Mouse (Mus musculus): ENCODE results near the gene Kpnb1. TPM values are rescaled to one million over a fixed set of nuclear protein-coding genes. Genes with fewer than 3 reads are reported as not detected.
A peak's percentile ranks its signal among the peaks of the same experiment; 100 is the strongest.
"Not testable (repeated sequence)": the region's sequence is repeated elsewhere in the genome, so short reads cannot be mapped to it uniquely, and the experiment has no call there.

The Kpnb1 gene
- polyA plus RNA-seq, 1 experiment from 2014 or later: 79.9 TPM

DNA sequence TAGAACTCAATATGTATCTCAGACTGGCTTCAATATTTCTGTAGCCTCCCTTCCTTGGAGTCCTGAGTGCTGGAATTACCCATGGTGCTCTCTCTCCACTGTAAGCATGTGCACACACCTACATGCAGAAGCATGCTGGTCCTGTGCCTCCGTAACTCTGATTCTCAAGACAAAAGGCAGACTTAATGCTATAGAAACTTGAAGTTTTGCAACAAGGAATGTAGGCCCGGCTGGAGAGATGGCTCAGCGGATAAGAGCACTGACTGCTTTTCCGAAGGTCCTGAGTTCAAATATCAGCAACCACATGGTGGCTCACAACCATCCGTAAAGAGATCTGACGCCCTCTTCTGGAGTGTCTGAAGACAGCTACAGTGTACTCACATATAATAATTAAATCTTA lies 2.0 kb upstream of the Kpnb1 start:
- H3K4me2 ChIP-seq (ENCODE audit: low read length); H3K27me3 ChIP-seq (replicated peaks; ENCODE audit: control insufficient read depth, insufficient read depth, low read length); H3K9ac ChIP-seq (ENCODE audit: low read length); ATAC-seq (replicated peaks; ENCODE audit: low FRiP score, low TSS enrichment, low read depth); DNase-seq (ENCODE audit: low spot score); H3K9me3 ChIP-seq (ENCODE audit: control insufficient read depth, low read length); H3K4me3 ChIP-seq (ENCODE audit: low read depth, low read length): not testable (repeated sequence)
- Histone ChIP-seq H3K36me3 (ENCODE audit: control insufficient read depth, insufficient read depth, low read length) (peaks cover 17% of the 10 kb centered on the region), H3K4me1 (replicated peaks; ENCODE audit: control insufficient read depth, insufficient read depth, low read length) (peaks cover 23% of the 10 kb centered on the region), H3K27ac (ENCODE audit: low read depth) (0 out of 2 replicates have a peak overlapping the region, but pooled peaks have one; percentile 16)
- 87% methylated on average over 6 of the region's 6 CpGs for WGBS

- peak overlapping the region; percentile 73 for H3K9ac ChIP-seq (ENCODE audit: low read length)
- WGBS: 34% methylated on average over 3 of the region's 3 CpGs
- peak overlapping the region; percentile 87 for H3K4me3 ChIP-seq (ENCODE audit: low read depth, low read length)
- no peaks in the 10 kb centered on the region for H3K9me3 ChIP-seq (ENCODE audit: control insufficient read depth, low read length)
- DNase-seq (ENCODE audit: low spot score) (no peak), ATAC-seq (replicated peaks; ENCODE audit: low FRiP score, low TSS enrichment, low read depth) (no peak)
- peaks cover 25% of the 10 kb centered on the region for H3K4me1 ChIP-seq (replicated peaks; ENCODE audit: control insufficient read depth, insufficient read depth, low read length)
- peak overlapping the region; percentile 82 for H3K4me2 ChIP-seq (ENCODE audit: low read length)
- H3K27ac ChIP-seq (ENCODE audit: low read depth): peak overlapping the region; percentile 95; the same call in 1 of the 2 replicates
- peaks cover 21% of the 10 kb centered on the region for H3K36me3 ChIP-seq (ENCODE audit: control insufficient read depth, insufficient read depth, low read length)
- H3K27me3 ChIP-seq (replicated peaks; ENCODE audit: control insufficient read depth, insufficient read depth, low read length): no peaks in the 10 kb centered on the region
Measured at GRCm38 (mm10) chr11:97189231-97189630, 1.6 kb upstream of the Kpnb1 start.

GRCm38 (mm10) chr11:97188643-97188955 lies 918 bp upstream of the Kpnb1 start:
- ATAC-seq (replicated peaks; ENCODE audit: low FRiP score, low TSS enrichment, low read depth) (no peak), DNase-seq (ENCODE audit: low spot score) (no peak)

DNA sequence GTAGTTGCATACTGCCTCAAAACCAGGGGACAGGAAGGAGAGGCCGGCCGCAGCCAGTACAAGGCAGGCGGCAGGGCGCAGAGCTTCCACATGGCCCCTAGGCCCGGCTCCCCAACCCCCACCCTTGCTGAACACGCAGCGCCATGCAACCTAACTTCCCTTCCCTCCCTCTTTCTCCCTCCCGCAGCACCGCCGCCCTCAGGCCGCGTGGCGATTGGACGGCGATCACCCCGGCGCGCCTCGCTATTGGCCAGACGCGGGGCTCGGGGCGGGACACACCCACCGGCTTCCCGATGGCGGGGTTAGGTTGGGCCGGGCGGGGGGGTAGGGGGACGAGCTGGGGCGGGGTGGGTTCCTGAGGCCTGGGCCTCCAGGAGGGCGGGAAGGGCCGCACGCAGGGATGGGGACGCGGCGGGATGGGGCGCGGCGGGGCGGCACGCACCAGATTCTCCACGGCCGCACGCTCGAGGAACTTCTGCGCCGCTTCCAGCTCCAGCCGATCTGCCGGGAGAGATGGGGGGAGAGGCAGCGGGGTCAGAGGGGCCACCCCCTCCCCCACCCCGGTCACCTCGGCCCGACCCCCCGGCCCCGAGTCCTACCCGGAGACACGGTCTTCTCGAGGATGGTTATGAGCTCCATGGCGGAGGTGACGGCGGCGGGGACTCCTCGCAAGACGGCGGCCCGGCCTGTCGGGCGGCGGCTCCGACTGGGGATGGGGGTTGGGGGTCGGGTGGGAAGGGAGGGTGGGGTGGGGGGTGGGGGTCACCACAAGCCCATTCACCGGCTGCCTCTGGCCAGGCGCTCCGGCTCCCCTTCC lies 526 bp downstream of the Kpnb1 start:
- H3K9ac ChIP-seq (ENCODE audit: low read length): peak overlapping the region; percentile 96
- DNase-seq (ENCODE audit: low spot score) (peak; percentile 95), ATAC-seq (replicated peaks; ENCODE audit: low FRiP score, low TSS enrichment, low read depth) (peak; percentile 67)
- H3K36me3 ChIP-seq (ENCODE audit: control insufficient read depth, insufficient read depth, low read length): peaks cover 42% of the 10 kb centered on the region
- H3K4me1 ChIP-seq (replicated peaks; ENCODE audit: control insufficient read depth, insufficient read depth, low read length): peaks cover 25% of the 10 kb centered on the region
- H3K27ac ChIP-seq (ENCODE audit: low read depth): peak overlapping the region; percentile 97
- H3K4me3 ChIP-seq (ENCODE audit: low read depth, low read length): peak overlapping the region; percentile 87
- H3K9me3 ChIP-seq (ENCODE audit: control insufficient read depth, low read length): no peaks in the 10 kb centered on the region
- H3K4me2 ChIP-seq (ENCODE audit: low read length): peak overlapping the region; percentile 85
- under 1% methylated on average over 65 of the region's 74 CpGs for WGBS
- no peaks in the 10 kb centered on the region for H3K27me3 ChIP-seq (replicated peaks; ENCODE audit: control insufficient read depth, insufficient read depth, low read length)

More at GRCm38 (mm10) chr11:97188643-97188955, 918 bp upstream of the Kpnb1 start:
- peak overlapping the region; percentile 73 for H3K9ac ChIP-seq (ENCODE audit: low read length)
- WGBS: 0% methylated on average over 15 of the region's 15 CpGs
- peak overlapping the region; percentile 82 for H3K4me2 ChIP-seq (ENCODE audit: low read length)
- no peaks in the 10 kb centered on the region for H3K9me3 ChIP-seq (ENCODE audit: control insufficient read depth, low read length)
- no peaks in the 10 kb centered on the region for H3K27me3 ChIP-seq (replicated peaks; ENCODE audit: control insufficient read depth, insufficient read depth, low read length)
- H3K36me3 ChIP-seq (ENCODE audit: control insufficient read depth, insufficient read depth, low read length): peaks cover 28% of the 10 kb centered on the region
- peak overlapping the region; percentile 95 for H3K27ac ChIP-seq (ENCODE audit: low read depth)
- H3K4me3 ChIP-seq (ENCODE audit: low read depth, low read length): peak overlapping the region; percentile 87
- peaks cover 25% of the 10 kb centered on the region for H3K4me1 ChIP-seq (replicated peaks; ENCODE audit: control insufficient read depth, insufficient read depth, low read length)

DNA sequence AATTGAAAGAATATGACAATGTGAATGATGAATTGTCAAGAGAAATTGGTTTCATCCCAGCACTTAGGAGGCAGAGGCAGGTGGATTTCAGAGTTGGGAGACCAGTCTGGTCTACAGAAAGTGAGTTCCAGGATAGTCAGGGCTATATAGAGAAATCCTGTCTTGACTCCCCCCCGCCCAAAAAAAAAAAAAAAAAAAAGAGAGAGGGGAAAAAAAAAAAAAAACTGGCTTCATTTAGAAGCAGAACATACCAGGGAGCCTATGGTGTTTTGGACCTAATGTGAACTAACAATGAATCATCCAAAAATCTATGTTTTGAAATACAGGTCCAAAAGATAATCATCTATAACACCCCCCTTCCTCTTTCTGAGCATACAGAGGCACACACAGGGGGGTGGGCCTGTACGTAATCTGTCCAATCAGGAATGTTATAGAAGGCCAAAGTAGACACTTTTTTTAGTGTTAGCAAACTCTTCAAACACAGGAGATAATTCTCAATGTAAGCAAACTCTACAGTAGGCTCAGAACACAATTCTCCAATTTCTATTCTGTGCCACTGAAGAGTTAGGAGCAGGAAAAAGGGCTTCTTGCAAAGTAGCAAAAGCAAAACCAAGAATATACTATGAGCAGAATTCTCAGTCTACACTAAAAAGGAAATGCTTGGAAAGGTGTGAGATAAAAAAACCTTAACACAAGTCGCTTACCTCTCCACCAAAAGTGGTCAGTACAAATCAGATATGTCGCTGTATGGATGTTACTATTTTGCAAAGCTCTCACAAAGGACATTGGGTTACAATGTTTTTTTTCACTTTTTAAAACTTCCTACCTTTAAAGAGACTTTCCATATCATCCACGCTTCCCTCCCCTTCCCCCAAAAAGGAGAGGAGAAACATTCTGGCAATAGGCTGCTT lies 1.7 kb downstream of the Kpnb1 start:
- H3K36me3 ChIP-seq (ENCODE audit: control insufficient read depth, insufficient read depth, low read length): peaks cover 54% of the 10 kb centered on the region
- H3K27me3 ChIP-seq (replicated peaks; ENCODE audit: control insufficient read depth, insufficient read depth, low read length): no peaks in the 10 kb centered on the region
- DNase-seq (ENCODE audit: low spot score): no peak

DNA sequence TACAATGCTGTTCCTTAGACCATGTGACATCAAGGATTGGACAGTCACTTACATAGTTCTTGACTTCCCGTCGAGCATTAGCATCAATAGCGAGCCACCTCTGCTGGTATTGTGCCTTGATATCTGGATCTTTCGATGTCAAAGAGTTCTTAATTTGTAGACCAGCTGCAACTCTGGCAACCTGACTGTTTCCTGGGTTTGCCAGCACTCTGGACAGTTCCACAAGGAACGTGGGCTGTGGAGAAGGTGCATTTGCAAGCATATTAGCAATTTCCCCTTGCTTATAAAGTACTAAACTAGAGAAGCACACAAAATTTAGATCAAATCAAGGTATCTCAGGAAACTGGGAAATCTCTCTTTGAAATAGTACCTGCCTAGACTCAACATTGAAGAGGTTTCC lies 2.8 kb downstream of the Kpnb1 start:
- no peak overlapping the region for H3K9ac ChIP-seq (ENCODE audit: low read length)
- no peak overlapping the region for H3K27ac ChIP-seq (ENCODE audit: low read depth)
- H3K4me1 ChIP-seq (replicated peaks; ENCODE audit: control insufficient read depth, insufficient read depth, low read length): peaks cover 25% of the 10 kb centered on the region
- H3K4me2 ChIP-seq (ENCODE audit: low read length): no peak overlapping the region; the same call in 1 of the 2 replicates
- no peaks in the 10 kb centered on the region for H3K9me3 ChIP-seq (ENCODE audit: control insufficient read depth, low read length)
- ATAC-seq (replicated peaks; ENCODE audit: low FRiP score, low TSS enrichment, low read depth) (no peak), DNase-seq (ENCODE audit: low spot score) (no peak)
- H3K27me3 ChIP-seq (replicated peaks; ENCODE audit: control insufficient read depth, insufficient read depth, low read length): no peaks in the 10 kb centered on the region
- H3K4me3 ChIP-seq (ENCODE audit: low read depth, low read length): no peak overlapping the region
- H3K36me3 ChIP-seq (ENCODE audit: control insufficient read depth, insufficient read depth, low read length): peaks cover 65% of the 10 kb centered on the region
- WGBS: 76% methylated on average over 5 of the region's 5 CpGs

More for the DNA sequence above, 1.7 kb downstream of the Kpnb1 start:
- Histone ChIP-seq H3K27ac (ENCODE audit: low read depth) (peak overlapping the region; percentile 97; the same call in 1 of the 2 replicates), H3K9ac (ENCODE audit: low read length) (peak overlapping the region; percentile 63), H3K4me3 (ENCODE audit: low read depth, low read length) (peak overlapping the region; percentile 87), H3K4me1 (replicated peaks; ENCODE audit: control insufficient read depth, insufficient read depth, low read length) (peaks cover 25% of the 10 kb centered on the region), H3K4me2 (ENCODE audit: low read length) (peak overlapping the region; percentile 85), H3K9me3 (ENCODE audit: control insufficient read depth, low read length) (no peaks in the 10 kb centered on the region)
- 61% methylated on average over 5 of the region's 5 CpGs for WGBS
- ATAC-seq (replicated peaks; ENCODE audit: low FRiP score, low TSS enrichment, low read depth): no peak

GRCm38 (mm10) chr11:97182446-97182845 lies 5.2 kb downstream of the Kpnb1 start:
- H3K9ac ChIP-seq (ENCODE audit: low read length): no peak overlapping the region
- 79% methylated on average over 3 of the region's 3 CpGs for WGBS
- peaks cover 19% of the 10 kb centered on the region for H3K4me1 ChIP-seq (replicated peaks; ENCODE audit: control insufficient read depth, insufficient read depth, low read length)
- DNase-seq (ENCODE audit: low spot score): no peak
- H3K27me3 ChIP-seq (replicated peaks; ENCODE audit: control insufficient read depth, insufficient read depth, low read length): no peaks in the 10 kb centered on the region
- no peak overlapping the region for H3K27ac ChIP-seq (ENCODE audit: low read depth)
- no peak overlapping the region for H3K4me2 ChIP-seq (ENCODE audit: low read length)
- H3K9me3 ChIP-seq (ENCODE audit: control insufficient read depth, low read length): no peaks in the 10 kb centered on the region
- H3K36me3 ChIP-seq (ENCODE audit: control insufficient read depth, insufficient read depth, low read length): peaks cover 89% of the 10 kb centered on the region
- H3K4me3 ChIP-seq (ENCODE audit: low read depth, low read length): no peak overlapping the region
- ATAC-seq (replicated peaks; ENCODE audit: low FRiP score, low TSS enrichment, low read depth): no peak

DNA sequence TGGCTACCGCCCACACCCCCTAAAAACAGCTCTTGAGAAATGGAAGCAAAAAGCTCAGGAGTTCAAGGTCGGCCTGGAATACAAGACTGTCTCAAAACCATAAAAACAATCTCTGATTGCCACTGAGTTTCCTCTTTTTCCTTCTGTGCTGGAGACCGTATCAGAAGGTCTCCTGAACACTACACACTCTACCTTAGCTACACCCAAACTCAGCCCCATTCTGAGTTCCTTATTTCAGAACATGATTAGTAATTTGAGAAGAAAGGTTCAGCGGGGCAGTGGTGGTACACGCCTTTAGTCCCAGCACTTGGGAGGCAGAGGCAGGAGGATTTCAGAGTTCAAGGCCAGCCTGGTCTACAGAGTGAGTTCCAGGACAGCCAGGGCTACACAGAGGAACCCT lies 6.6 kb downstream of the Kpnb1 start:
- Histone ChIP-seq H3K27ac (ENCODE audit: low read depth) (no peak overlapping the region), H3K27me3 (replicated peaks; ENCODE audit: control insufficient read depth, insufficient read depth, low read length) (no peaks in the 10 kb centered on the region), H3K4me1 (replicated peaks; ENCODE audit: control insufficient read depth, insufficient read depth, low read length) (peaks cover 15% of the 10 kb centered on the region), H3K36me3 (ENCODE audit: control insufficient read depth, insufficient read depth, low read length) (peaks cover 100% of the 10 kb centered on the region), H3K9me3 (ENCODE audit: control insufficient read depth, low read length) (no peaks in the 10 kb centered on the region), H3K9ac (ENCODE audit: low read length) (no peak overlapping the region), H3K4me3 (ENCODE audit: low read depth, low read length) (no peak overlapping the region), H3K4me2 (ENCODE audit: low read length) (no peak overlapping the region)
- ATAC-seq (replicated peaks; ENCODE audit: low FRiP score, low TSS enrichment, low read depth): no peak
- no peak for DNase-seq (ENCODE audit: low spot score)
- 82% methylated on average over 5 of the region's 5 CpGs for WGBS

Measured in intestine, embryonic 14.5 days (tissue).